Mouse (Mus musculus): ENCODE measurements around the gene Frat2.

Frat2 gene

DNA sequence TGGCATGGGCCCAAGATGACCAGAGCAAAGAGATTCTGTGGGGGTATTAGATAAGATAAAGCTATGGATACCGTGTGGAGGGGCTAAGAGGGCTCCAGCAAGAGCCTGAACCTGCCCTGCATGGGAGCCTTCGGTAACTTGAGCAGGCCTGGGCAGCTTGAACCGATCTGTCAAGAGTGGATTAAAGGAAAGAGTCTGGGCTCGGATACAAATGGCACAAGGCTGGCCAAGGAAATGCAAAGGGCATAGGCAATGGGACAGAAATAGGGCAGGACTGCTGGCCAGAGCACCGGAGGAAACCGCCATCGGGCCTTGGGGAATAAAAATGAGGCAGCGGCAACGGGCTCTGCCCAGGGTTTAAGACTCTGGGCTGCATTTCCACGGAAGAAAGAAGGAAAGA, 30.6 kb downstream of the Frat2 start:
- DNase-seq = no peak

DNA sequence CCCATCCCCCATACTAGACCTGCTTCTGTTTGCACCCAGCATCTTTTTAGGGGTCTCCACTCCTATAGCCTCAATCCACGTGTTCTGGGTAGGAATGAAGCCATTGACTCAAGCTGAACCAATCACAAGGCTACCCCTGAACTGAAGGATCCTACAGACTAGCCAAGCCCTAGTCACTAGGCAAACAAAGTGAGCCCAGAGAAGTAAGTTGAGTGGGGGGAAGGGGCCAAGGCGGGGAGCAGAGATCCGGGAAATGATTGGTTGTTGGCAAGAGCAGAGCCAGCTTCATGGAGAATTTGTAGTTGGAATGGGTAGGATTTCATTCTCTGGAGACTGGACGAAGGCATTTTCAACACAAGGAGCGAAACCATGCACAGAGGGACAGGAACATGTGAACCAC, 31.0 kb downstream of the Frat2 start:
- DNase-seq = no peak

DNA sequence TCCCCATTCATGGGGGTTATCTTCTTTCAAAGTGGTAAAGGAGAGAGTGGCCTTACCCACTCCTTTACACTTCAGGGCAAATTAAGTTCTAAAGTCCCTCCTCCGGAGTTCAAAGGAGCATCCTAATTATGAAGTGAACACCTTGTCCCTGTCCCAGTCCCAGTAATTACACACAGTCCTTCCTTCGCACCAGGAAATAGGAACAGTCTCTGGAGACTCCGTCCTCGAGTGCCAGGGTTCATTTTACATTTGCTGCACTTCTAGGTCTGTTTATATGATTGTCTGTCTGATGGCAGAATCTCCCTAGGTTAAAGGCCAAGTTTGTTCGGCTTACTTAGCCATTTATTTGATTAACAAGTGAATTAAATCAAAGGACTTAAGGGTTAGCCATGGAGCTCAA, 31.5 kb downstream of the Frat2 start:
- DNase-seq = no peak

DNA sequence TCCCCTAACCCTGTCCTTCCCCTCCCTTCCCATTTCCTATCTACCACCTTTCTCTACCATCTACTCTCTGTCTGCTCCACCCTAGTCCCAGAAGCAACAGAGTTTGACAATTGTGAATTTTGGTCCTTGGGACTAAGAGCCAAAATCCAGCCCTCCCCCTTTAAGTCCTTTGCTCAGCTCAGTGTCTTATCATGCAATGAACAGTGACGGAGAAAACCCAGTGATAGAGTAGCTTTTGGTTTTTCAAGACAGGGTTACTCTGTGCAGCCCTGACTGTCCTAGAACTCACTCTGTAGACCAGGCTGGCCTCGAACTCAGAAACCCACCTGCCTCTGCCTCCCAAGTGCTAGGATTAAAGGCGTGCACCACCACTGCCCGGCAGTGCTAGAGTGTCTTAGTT, 34.6 kb downstream of the Frat2 start:
- no peak for DNase-seq

DNA sequence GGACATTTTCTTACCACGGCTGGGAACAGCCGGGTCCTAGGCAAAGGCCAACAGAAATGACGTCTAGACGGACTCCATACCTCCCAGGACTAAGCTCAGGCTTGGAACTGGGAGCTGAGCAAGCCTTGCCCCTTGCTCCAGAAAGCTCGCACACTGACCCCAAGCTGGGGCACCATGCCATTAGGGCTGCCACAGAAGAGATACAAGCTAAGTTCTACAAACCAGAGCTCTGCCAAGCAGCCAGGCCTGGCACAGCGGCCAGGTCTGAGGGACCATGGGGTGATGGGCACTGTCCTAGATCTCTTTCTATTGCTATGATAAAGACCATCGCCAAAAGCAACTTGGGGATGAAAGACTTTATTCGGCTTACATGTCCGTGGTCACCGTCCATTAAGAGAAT, 35.4 kb downstream of the Frat2 start:
- DNase-seq = no peak

DNA sequence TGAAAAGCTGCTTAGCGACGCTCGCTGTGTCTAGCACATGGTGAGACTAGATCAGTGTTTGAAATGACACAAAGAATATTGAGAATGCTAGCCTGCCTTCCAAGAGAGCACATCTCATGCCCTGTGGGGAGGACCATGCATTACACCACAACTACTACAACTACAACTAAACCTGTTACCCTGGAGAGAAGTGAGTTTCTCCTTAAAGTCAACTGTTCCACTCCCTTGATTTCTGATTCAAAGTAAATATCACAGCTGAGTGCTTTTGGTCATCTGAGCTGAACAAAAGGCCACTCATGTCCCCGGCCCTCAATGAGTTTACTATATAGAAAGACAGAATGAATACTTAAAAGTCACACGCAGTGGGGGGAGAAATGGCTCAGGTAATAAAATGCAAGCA, 37.9 kb downstream of the Frat2 start:
- DNase-seq = no peak

DNA sequence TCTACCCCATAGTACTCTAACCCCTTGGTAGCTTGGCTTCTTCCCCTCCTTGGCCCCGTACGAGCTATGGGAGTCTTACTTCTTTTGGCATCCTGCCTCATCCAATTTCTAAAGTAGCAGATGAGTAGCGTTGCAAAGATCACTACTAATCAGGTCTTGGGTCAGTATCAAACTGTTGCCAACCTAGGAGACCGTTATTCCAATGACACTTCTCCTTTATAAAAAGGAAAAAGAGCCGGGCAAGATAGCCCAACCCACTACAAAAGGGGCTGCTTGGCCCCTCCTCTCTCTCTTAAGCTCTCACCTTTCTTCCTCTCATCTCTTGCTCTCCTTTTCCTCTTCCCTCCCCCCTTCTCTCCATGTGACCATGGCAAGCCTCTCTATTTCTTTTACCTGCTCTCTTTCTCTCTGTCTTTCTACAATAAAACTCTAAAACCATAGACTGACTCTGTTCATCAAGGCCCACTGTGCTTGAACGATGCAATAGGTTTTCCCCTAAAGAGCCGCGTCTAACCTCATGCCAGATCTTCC, 39.8 kb downstream of the Frat2 start:
- DNase-seq = no peak

DNA sequence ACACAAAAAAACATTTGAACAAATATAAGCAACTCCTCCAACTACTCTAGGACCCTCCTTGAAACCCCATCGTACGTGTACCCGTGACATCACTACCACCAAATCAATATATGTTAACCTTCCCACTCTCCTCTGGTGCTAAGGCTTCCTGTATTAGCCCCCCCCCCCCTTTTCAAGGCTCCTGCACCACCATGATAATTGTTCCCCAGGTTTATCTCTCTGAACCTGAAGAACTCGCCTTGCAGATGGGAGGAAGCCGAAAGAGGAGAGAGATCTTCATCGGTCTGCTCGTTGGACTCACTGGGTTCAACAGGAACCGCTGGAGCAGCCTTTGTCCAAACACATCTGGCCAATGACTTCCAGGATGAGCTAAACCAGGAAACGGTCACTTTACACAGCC, 40.4 kb downstream of the Frat2 start:
- no peak for DNase-seq

DNA sequence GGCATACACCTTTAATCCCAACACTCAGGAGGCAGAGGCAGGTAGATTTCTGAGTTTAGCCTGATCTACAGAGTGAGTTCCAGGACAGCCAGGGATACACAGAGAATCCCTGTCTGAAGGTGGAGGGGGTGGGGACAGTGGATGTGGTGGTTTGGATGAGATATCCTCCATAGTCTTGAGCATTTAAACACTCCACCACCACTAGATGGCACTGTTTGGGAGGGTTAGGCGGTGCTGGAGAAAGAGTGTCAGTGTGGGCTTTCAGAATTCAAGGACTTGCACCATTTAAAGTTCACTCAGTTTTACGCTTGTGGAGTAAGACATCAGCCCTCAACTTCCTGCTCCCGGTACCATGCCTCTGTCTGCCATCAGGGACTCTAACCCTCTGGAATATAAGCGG, 42.1 kb downstream of the Frat2 start:
- DNase-seq = no peak

DNA sequence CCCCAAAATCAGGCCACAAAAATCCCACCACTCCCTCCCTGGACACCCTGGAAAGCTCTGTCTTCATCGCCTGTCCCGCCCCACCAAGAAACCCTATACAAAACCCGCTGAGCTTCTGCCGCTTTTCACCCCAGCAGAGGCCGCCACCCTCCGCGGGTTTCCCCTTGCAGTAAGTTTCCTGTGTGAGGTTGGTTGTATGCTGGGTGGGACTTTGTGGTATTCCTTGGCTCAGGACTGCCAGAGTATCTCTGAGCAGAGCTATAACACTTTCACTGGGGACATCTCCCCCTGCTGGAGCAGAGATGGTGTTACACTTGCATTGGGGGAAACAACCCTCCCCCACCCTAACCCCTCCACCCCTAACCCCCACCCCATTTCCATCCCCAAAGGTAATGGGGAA, 44.6 kb downstream of the Frat2 start:
- no peak for DNase-seq

DNA sequence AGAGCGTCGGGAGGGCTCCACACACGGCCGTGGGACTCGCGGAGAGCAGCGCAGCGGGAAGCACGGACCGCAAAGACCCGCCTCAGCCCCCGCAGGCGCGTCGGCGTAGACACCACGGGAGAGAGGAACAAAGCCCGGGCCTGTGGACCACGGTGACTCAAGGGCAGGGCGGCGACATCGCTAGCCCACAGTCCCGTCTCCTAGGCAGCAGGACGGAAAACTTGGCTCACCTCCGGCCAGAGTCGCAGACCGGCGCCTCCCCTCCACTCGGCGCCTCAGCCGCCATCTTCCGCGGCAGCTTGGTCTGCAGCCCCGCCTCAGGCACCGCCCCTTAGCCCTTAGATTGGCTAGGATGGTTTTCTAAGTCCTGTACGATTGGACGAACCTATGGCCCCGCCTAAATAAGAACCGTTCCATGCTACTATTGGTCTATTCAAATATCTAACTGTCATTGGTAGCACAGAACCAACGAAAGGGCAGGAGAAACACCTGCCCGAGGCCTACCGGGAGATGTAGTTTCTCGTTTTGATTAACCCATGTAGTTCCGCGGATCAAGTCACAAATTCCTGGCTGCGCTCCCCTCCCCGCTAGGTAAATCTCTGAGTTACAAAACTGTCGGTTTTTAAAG, 46.1 kb downstream of the Frat2 start, which contains the start of gene Arhgap19:
Gene Arhgap19 (minus strand): TSS at position 306 of the 628 bp plus-strand sequence.
- DNase-seq = peak; percentile 89

DNA sequence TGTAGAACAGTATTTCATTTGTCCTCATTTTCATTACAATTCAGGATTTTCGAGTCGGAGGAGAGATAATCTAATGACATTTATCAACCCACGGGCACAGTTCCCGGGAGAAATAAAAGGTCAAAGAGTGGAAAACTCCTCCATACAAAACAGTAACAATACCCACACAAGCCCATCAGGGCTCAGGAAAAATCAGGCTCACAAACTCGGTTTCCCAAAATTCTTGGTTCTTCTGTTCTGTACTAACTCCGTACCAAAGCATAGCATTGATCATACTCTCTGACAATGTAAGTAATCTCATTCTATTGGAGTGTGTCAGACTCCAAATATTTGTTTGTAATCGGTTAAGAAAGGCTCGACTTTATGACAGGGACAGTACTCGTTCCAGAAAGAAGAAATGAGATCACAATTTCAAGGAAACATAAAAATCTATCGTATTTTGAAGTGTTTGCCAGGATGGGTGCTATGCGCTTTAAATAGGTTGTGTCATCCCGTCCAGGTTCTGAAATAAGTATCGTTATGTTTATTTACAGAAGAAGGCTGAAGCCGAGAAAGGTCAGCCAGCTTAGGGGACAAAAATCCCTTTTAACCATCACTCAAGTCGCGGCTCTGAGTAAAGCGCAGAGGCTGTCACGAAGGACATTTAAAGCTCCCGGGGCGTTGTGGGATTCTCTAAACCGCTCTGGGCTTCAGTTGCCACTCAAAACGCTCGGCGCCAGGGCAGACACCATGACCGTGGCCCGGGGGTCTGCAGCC, 46.8 kb downstream of the Frat2 start:
- no peak for DNase-seq

DNA sequence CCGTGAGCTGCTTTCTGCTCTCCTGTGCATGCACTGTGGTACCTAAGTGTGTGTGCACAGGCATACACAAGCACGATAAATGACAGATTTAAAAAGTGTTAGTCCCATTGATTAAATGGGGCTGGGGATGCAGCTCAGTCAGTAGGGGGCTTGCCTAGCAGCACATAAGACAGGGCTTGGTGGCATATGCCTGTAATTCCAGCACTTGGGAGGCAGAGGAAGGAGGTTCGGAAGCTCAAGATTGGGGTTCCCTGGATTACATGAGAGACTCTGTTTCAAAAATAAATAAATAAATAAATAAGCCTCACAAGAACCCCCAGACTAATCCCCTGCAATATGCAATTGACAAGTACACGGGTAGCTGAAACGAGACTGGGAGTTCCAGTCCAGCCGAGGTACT, 47.5 kb downstream of the Frat2 start:
- no peak for DNase-seq

DNA sequence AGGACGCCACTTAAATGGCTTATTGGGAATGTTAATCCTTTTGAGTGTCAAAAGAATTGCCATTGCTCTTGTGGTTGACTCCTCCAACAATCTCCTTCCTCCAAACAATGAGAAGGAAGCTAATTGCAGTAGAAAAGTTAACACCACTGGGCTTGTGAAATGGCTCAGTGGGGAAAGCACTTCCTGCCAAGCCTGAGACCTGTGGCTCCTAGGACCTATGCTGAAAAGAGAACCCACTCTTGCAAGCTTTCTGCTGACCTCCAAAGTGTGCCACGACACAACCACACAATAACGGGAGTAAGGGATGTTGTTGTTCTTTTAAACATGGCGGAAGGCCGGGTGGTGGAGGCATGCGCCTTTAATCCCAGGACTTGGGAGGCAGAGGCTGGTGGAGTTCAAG, 50.4 kb downstream of the Frat2 start:
- no peak for DNase-seq

DNA sequence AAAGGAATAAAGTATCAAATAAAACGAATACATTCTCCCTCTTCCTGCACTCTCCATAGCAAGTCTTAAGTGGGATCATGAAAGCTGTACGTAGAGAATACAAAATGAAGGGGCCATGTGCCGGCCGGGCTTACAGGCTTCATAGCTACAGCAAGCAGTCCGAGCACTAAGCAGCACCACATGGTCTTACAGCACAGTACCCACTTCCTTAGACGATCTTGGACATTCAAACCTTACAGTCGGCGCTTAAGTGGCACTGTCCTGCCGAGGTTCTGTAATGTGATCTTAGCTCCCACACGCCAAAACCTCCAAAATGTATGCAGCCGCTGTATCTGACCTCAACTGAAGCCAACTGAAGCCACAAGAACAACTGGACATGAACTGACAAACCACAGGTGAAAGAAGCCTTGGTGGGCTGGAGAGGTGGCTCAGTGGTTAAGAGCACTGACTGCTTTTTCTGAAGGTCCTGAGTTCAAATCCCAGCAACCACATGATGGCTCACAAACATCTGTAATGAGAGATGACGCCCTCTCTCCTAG, 51.1 kb downstream of the Frat2 start:
- DNase-seq = no peak

DNA sequence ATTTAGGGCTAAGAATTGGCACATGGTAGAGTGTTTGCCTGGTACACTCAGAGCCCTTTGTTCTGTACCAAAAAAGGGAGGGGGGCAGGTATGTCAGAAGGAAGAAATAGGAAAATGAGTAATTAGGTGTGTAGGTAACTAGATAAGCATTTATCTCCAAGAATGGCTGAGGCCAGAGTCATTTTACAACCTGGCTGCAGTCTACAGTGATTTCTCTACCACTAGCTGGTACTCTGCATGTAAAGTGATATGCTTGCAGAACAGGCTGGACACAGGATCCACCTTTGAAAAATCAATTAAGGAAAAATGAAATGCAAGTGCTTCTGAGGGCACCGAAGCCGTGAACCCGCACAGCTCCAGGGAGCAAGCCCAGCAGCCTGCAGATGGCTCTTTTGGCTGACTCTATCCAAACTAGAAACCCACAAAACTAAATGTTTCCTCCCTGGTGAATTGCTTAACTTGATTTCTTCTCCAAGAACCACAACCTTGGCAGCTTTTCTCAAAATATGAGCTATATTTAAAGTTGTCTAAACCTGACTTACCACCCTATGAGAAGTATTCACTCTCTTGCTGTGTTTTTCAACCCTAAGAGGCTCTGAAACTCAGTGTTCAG, 51.7 kb downstream of the Frat2 start:
- no peak for DNase-seq
